Mouse (Mus musculus): ENCODE measurements at regions not wholly inside any gene's neighbourhood (a gene's known extent, or its start where the extent isn't known, plus 50 kb on each side); places are given as distances from the start of the nearest gene placed in this dataset. TPM values are rescaled to one million over a fixed set of nuclear protein-coding genes. Genes with fewer than 3 reads are reported as not detected.
A peak's percentile ranks its signal among the peaks of the same experiment; 100 is the strongest.

DNA sequence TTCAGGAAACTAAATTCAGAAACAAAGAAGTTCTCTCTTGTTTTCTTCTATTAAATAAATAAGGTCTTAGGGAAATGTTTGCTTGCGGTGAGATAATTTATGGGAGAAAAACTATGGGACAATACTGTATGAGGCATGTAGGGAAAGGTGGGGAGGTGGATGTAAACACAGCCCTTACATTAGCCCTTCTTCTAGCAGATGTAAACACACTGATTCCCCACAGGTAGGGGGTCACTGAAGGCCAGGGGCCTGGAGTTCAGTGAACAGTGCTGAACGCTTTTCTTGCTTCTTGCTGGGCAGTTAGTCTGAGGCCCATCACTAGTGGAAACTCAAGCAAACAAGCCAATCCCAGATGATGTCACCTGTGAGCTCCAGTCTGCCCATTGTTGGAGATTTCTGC, 752.6 kb downstream of the Bcl11a start:
- no peak overlapping the region for H3K9ac ChIP-seq
- 70% methylated on average over 2 of the region's 2 CpGs for WGBS
- ATAC-seq (ENCODE audit: low FRiP score, low read depth): peak; percentile 57; the same call in 1 of the 2 replicates

DNA sequence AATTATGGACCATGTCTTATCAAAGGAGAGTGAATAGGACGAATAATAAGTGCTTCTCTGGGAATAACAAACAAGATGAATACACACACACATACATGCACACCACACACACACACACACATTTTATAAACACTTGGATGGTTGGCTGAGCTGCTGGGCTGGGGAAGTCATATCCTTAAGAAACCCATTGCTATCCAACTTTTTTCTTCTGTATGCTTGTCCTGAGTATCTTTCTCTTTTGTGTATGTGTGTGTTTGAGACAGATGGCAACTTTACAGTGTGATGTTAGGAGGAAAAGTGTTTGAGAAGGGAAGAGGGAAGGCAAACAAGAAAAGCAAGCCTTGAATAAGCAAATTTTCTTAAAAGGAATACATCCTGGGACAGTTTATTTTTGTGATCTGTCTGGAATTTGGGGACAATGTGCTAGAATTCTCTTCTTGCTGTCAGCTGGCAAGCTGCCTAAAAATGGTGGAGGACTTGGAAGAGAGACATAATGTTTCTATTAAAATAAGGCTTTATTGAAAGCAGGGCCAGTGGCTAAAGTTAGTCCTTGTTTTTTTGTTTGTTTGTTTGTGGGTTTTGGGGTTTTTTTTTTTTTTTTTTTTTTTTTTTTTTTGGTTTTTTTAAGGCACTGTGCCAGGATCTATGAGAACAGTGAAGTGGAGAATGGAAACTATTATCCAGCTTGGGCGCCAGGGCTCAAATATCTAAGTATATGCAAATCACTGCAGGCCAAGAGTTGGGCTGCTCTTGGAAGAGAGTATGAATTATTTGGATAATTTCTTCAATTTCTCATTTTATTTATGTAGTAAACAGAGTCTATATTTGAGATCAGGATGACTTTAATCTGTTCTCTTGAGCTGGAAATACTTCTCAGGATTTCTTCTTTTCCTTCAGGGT, 766.2 kb downstream of the Bcl11a start:
- H3K9me3 ChIP-seq: no peaks in the 10 kb centered on the region
- H3K27ac ChIP-seq: no peak overlapping the region
- no peak overlapping the region for H3K9ac ChIP-seq
- no peaks in the 10 kb centered on the region for H3K27me3 ChIP-seq (replicated peaks)
- no peak for ATAC-seq (ENCODE audit: low FRiP score, low read depth)
- no peak overlapping the region for H3K4me2 ChIP-seq (replicated peaks)
- WGBS: 76% methylated on average over 2 of the region's 2 CpGs
- no peak overlapping the region for H3K4me3 ChIP-seq
- no peaks in the 10 kb centered on the region for H3K4me1 ChIP-seq
- no peaks in the 10 kb centered on the region for H3K36me3 ChIP-seq

More for the DNA sequence above, 752.6 kb downstream of the Bcl11a start:
- Histone ChIP-seq H3K4me1 (peaks cover 15% of the 10 kb centered on the region), H3K4me2 (replicated peaks) (no peak overlapping the region), H3K9me3 (no peaks in the 10 kb centered on the region), H3K4me3 (no peak overlapping the region), H3K27ac (no peak overlapping the region), H3K36me3 (no peaks in the 10 kb centered on the region), H3K27me3 (replicated peaks) (no peaks in the 10 kb centered on the region)

DNA sequence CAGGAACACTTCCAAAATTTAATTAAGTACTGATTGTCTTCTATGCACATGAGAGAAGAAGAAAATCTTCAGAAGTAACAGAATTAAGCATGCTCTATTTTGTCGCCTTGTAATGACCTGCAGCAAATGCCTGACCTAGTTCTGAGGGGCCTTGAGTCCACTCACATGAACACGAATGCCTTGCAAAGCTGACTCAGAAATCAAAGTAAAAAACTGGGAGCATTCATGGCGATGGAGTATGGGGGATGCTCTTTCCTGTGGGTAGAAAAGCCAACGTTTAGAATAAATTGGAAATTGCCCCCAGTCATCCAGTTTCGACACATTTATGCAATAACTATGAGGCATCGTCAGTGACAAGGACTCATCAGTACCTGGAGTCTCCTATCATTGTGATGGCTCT, 779.1 kb downstream of the Bcl11a start:
- WGBS: 87% methylated on average over 6 of the region's 6 CpGs
- no peak for ATAC-seq (ENCODE audit: low FRiP score, low read depth)

DNA sequence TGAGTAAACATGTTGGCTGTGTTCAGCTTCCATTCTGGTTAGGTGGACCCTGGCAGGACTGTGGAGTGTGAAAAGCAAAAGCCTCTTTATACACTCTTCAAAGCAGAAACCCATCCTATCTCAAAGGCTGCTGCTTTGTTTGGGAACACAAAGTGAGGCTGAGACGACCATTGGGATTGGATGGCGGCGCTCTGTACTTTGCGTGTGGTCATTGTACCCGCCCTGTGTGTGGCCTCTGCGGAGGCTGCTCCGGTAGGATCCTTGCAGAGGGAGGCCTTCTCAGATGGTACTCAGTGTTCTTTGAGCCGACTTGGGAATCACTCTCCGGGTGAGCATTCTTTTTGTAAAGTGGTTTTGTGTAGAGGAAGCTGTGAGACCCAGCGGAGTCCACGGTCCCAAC, 786.8 kb downstream of the Bcl11a start:
- WGBS: 57% methylated on average over 11 of the region's 11 CpGs
- H3K27ac ChIP-seq: no peak overlapping the region
- H3K4me3 ChIP-seq: no peak overlapping the region
- no peaks in the 10 kb centered on the region for H3K27me3 ChIP-seq (replicated peaks)
- H3K9ac ChIP-seq: no peak overlapping the region
- ATAC-seq (ENCODE audit: low FRiP score, low read depth): no peak
- H3K4me1 ChIP-seq: no peaks in the 10 kb centered on the region
- H3K4me2 ChIP-seq (replicated peaks): no peak overlapping the region
- H3K36me3 ChIP-seq: no peaks in the 10 kb centered on the region
- H3K9me3 ChIP-seq: no peaks in the 10 kb centered on the region

More for the DNA sequence above, 779.1 kb downstream of the Bcl11a start:
- H3K4me1 ChIP-seq: no peaks in the 10 kb centered on the region
- H3K36me3 ChIP-seq: no peaks in the 10 kb centered on the region
- H3K27me3 ChIP-seq (replicated peaks): no peaks in the 10 kb centered on the region
- H3K9me3 ChIP-seq: no peaks in the 10 kb centered on the region
- H3K4me2 ChIP-seq (replicated peaks): no peak overlapping the region
- H3K27ac ChIP-seq: no peak overlapping the region
- H3K4me3 ChIP-seq: no peak overlapping the region
- no peak overlapping the region for H3K9ac ChIP-seq

DNA sequence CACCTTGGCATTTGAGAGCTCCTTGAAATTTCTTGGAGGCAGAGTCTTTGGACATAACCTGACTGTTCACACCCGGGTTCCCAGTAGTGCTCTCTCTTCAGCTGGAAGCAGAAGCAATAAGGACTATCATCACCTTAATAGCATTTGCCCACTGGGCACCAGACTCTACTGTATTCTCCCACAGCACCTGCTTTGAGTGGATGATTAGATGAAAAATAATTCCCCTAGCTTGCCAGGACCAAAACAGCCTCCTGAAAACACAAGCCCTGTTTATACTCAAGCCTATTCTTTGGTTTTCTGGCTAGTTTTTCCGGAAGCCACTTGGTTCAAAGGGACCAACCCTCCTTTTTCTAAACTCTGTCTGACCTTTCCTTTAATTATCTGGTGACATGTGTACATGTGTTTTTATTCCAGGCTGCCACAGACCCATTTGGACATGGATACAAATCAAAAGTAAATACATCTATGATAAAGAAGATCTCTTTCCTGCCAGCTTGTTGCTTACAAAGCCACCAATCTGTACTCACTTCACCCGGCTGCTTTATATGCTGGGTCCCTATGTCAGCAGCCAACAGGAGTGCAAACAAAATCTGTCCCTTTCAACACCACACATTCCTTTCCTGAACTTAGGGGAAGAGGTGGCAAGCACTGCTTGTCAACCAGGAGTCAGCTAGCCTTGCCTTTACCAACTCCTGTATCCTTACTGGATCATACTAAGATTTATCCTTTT, 787.4 kb downstream of the Bcl11a start:
- no peaks in the 10 kb centered on the region for H3K4me1 ChIP-seq
- no peak overlapping the region for H3K4me2 ChIP-seq (replicated peaks)
- no peak overlapping the region for H3K4me3 ChIP-seq
- WGBS: 73% methylated on average over 3 of the region's 3 CpGs
- no peaks in the 10 kb centered on the region for H3K9me3 ChIP-seq
- no peak for ATAC-seq (ENCODE audit: low FRiP score, low read depth)
- H3K27ac ChIP-seq: no peak overlapping the region
- H3K27me3 ChIP-seq (replicated peaks): no peaks in the 10 kb centered on the region
- no peaks in the 10 kb centered on the region for H3K36me3 ChIP-seq
- no peak overlapping the region for H3K9ac ChIP-seq

Small RNA genes lying in the stretch of these regions (microRNA-seq; reads per million reads assigned to microRNA genes)
- not detected for gene Gm25507
